Mouse (Mus musculus): ENCODE measurements around the gene Nxf7. TPM values are rescaled to one million over a fixed set of nuclear protein-coding genes. Genes with fewer than 3 reads are reported as not detected.
"Not testable (repeated sequence)": the region's sequence is repeated elsewhere in the genome, so short reads cannot be mapped to it uniquely, and the experiment has no call there.

Gene Nxf7
- total RNA-seq (2022): 1 to 10 TPM; 3.2 to 6.4 (median 4.3) TPM

DNA sequence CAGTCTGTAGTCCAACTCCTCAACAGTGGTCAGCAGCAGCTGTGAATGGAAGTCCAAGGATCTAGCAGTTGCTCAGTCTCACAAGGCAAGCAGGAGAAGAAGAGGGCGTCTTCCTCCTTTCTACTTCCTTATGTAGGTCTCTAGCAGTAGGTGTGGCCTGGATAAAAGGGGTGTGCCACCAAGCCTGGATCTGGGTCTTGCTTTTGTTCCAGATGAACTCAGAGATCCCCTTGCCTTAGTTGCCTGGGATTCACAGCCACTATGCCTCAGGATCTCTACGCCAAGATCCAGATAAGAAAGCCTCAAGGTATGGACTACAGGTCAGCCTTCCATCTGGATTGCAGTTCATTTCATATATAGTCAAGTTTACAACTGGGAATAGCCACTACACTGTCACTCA, at the start of gene Nxf7:
Gene Nxf7 (minus strand): TSS at position 101 of the 400 bp plus-strand sequence.
- DNase-seq (ENCODE audit: low spot score in 2 of 2): no peak

GRCm38 (mm10) chrX:135627605-135628004, 29.0 kb upstream of the Nxf7 start, which contains the start of gene Prame:
Gene Prame (minus strand): TSS chrX:135627705.
- no peak for DNase-seq (ENCODE audit: low spot score in 2 of 2)

GRCm38 (mm10) chrX:135601298-135602029, 2.9 kb upstream of the Nxf7 start:
- peak; percentile 9 to 64 for DNase-seq (ENCODE audit: low spot score in 2 of 2)

DNA sequence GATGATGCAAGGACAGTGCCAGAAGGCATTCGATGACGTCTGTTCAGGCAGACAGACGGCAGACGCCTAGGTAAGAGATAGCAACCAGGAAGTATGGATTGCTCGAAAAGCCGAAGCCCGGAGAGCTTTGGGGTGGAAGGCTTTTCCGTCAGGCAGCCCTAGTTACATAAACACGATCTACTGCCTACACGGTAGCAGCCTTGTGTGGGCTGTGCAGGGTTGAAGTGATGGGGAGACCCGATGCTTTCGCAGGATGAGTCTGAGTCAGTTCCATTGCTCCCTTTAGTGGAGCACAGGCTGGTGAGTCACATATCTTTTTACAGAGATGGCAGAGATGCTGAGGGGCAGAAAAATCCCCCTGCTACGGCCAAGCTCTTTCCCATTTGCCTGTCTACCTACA, 481 bp downstream of the Nxf7 start:
- peak; percentile 11 to 71 for DNase-seq (ENCODE audit: low spot score in 2 of 2)

GRCm38 (mm10) chrX:135576412-135576811, 22.2 kb downstream of the Nxf7 start:
- DNase-seq (ENCODE audit: low spot score in 2 of 2): no peak

- not testable (repeated sequence) for DNase-seq (ENCODE audit: low spot score in 2 of 2)
These were observed 23.5 kb downstream of the Nxf7 start for GRCm38 (mm10) chrX:135574958-135575628.

DNA sequence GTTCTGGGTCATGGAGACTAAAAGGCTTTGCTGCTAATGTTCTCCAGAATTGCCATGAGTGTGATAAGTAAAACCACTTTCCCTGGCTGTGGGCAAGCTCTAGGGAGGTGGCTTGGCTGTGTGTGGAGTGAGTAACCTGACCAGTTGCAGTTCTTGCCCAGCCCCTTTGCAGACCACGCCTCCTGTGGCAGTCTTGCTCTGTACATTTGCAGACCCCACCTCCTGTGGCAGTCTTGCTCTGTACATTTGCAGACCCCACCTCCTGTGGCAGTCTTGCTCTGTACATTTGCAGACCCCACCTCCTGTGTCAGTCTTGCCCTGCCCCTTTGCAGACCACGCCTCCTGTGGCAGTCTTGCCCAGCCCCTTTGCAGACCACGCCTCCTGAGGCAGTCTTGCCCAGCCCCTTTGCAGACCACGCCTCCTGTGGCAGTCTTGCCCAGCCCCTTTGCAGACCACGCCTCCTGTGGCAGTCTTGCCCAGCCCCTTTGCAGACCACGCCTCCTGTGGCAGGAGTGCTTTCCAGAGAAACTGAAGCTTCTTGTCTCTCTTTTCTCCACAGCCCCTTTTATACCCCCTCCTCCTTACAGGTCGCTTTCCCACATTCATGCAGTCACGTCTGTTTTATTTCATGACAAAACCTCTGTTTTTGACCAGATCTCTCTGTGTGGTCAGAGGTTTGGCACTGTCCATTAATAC, 24.2 kb downstream of the Nxf7 start:
- DNase-seq (ENCODE audit: low spot score in 2 of 2): not testable (repeated sequence)

- peak in 1 of 2 experiments; percentile 18 for DNase-seq (ENCODE audit: low spot score in 2 of 2)
These were observed 29.1 kb downstream of the Nxf7 start for GRCm38 (mm10) chrX:135569467-135569866.

- DNase-seq (ENCODE audit: low spot score in 2 of 2): not testable (repeated sequence)
These were observed 33.6 kb downstream of the Nxf7 start for GRCm38 (mm10) chrX:135564934-135565333.

- DNase-seq (ENCODE audit: low spot score in 2 of 2): no peak
These were observed 35.7 kb downstream of the Nxf7 start for GRCm38 (mm10) chrX:135562841-135563240.

DNA sequence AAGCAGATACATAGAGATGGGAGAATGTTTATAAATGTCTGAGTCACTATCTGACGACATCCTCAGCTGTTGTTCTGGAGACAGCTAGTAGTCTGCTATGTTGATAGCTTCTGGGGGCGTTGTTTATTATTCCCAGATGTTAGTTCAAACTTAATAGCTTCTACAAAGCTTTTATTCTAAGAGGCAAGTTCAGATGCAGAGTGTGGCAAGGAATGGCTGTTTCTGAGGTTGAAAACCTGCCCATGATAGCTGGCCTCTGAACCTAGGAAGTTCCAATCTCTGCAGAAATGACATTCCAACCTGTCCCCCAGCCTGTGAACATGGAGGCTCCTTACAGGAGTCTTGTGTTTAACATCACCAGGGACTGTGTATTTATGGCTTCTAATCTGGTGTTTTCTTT, 36.9 kb downstream of the Nxf7 start:
- DNase-seq (ENCODE audit: low spot score in 2 of 2): not testable (repeated sequence)

- DNase-seq (ENCODE audit: low spot score in 2 of 2): peak in 1 of 2 experiments; percentile 18
These were observed 37.6 kb downstream of the Nxf7 start for GRCm38 (mm10) chrX:135560933-135561332.

- peak in 1 of 2 experiments; percentile 25 for DNase-seq (ENCODE audit: low spot score in 2 of 2)
These were observed 38.9 kb downstream of the Nxf7 start for GRCm38 (mm10) chrX:135559665-135560064.

Other genes with a start within 250 kb of the Nxf7 start
- gene Gm5128, start 225.5 kb downstream of the Nxf7 start, total RNA-seq (2022): not detected
- gene Gm7903, start 164.9 kb downstream of the Nxf7 start, total RNA-seq (2022): not detected
- not detected for gene AV320801, start 104.2 kb downstream of the Nxf7 start, total RNA-seq (2022)
- not detected for gene Prame, start 28.9 kb upstream of the Nxf7 start, total RNA-seq (2022)
- not detected for gene Tcp11x2, start 95.0 kb upstream of the Nxf7 start, total RNA-seq (2022)
- not detected for gene Tmsb15a, start 126.5 kb upstream of the Nxf7 start, total RNA-seq (2022)
- 10 to 100 TPM; 39.1 to 47.5 (median 40.0) TPM for gene Armcx5, start 144.0 kb upstream of the Nxf7 start, total RNA-seq (2022)
- 100 to 1,000 TPM; 353 to 382 (median 370) TPM for gene Gprasp1, start 144.0 kb upstream of the Nxf7 start, total RNA-seq (2022)
- 10 to 100 TPM; 59.8 to 72.1 (median 67.6) TPM for gene Bhlhb9, start 198.8 kb upstream of the Nxf7 start, total RNA-seq (2022)
- 100 to 1,000 TPM; 178 to 211 (median 189) TPM for gene Gprasp2, start 240.3 kb upstream of the Nxf7 start, total RNA-seq (2022)